Mouse (Mus musculus) stomach, embryonic 16.5 days (tissue): Measurements from ENCODE around the gene Mdk. TPM values are rescaled to one million over a fixed set of nuclear protein-coding genes. Genes with fewer than 3 reads are reported as not detected.

ENCODE experiments used
- ATAC-seq: fragments of 200-750 bp; cut with Nextera tagmentation; 2 replicates; pipeline ENCODE4 v1.8.0; 2017; ENCODE audit warnings: moderate number of reproducible peaks, moderate TSS enrichment; ENCODE audit not compliant: insufficient read depth, low FRiP score
- H3K27ac ChIP-seq: fragments of 300-500 bp; sonication (generic); 2 replicates; pipeline ENCODE4 v1.5.1; 2014; ENCODE audit warnings: low read length
- H3K27me3 ChIP-seq: fragments of 300-500 bp; sonication (generic); 2 replicates; pipeline ENCODE4 v1.6.1; 2014; ENCODE audit warnings: low read length, control low read depth, mixed read lengths; ENCODE audit not compliant: control insufficient read depth, insufficient read depth
- H3K36me3 ChIP-seq: fragments of 300-500 bp; sonication (generic); 2 replicates; pipeline ENCODE4 v1.6.1; 2014; ENCODE audit warnings: low read length; ENCODE audit not compliant: control insufficient read depth, insufficient read depth
- H3K4me1 ChIP-seq: fragments of 300-500 bp; sonication (generic); 2 replicates; pipeline ENCODE4 v1.6.1; 2014; ENCODE audit warnings: low read length, control low read depth, mixed read lengths; ENCODE audit not compliant: control insufficient read depth, insufficient read depth
- H3K4me2 ChIP-seq: fragments of 300-500 bp; sonication (generic); 2 replicates; pipeline ENCODE4 v1.6.1; 2014; ENCODE audit warnings: low read depth, low read length, mixed read lengths
- H3K4me3 ChIP-seq: fragments of 300-500 bp; sonication (generic); replicated peaks from 2 replicates; pipeline ENCODE4 v1.5.1; 2014; ENCODE audit warnings: mild to moderate bottlenecking, low read length
- H3K9ac ChIP-seq: fragments of 300-500 bp; sonication (generic); 2 replicates; pipeline ENCODE4 v1.6.1; 2014; ENCODE audit warnings: low read length
- H3K9me3 ChIP-seq: fragments of 300-500 bp; sonication (generic); replicated peaks from 2 replicates; pipeline ENCODE4 v1.6.1; 2016; ENCODE audit warnings: low read length, control low read depth; ENCODE audit not compliant: control insufficient read depth
- WGBS: fragments of 180-500 bp; shearing (Covaris S2); extraction: QIAGEN DNeasy Blood & Tissue Kit; methylation state at CpG from one replicate; pipeline ENCODE4 v1.1.7; 2014; 5-methylcytosine and 5-hydroxymethylcytosine counted together
- polyA plus RNA-seq: library from polyadenylated mRNA; unstranded; fragments of >200 nt; fragmentation: Nextera tagmentation; extraction: Ambion mirVana; gene quantifications from 2 replicates; pipeline ENCODE4 v1.2.1, GENCODE M21; 2015

The Mdk gene
- polyA plus RNA-seq, 1 experiment from 2014 or later, result 550 TPM

DNA sequence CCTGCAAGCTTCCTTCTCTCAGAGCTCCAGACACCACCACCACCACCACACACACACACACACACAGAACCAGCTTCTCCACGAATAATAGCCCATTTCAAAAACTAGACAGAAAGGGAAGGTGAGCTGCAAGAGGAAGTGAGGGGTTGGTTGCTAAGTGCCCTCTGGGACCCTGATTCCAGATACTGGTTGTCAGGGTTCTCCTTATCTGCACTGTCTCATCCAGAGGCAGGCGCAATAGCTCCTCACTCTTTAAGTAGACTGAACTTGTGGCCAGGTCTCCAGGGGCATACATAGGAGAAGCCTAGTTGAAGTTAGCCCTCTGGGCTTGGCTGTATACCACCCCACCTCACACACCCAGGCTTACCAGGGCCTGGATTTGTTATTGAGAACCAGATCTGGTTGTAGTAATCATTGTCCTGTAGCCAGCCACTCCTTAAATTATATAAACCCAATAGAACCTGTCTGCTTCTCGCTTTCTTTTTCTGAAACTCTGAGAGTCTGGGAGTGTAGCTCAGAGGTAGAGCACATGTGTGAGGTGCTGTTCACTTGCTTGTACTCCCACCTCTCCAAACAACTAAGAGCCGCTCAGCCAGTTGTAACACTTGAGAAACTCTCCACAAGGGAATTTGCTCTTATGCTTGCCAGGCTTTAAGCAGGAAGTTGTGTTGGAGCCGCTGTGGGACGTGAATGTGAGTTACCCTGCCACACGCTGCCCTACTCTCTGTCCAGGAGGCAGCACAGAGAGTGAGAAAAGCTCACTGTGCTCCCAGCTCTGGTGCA is 18.6 kb downstream of the Mdk start:
- no peaks in the 10 kb centered on the region for H3K27me3 ChIP-seq
- no peaks in the 10 kb centered on the region; the same call in 1 of the 2 replicates for H3K36me3 ChIP-seq
- no peak overlapping the region for H3K27ac ChIP-seq
- 87% methylated on average over 7 of the region's 7 CpGs for WGBS
- no peak overlapping the region for H3K9ac ChIP-seq
- no peak overlapping the region for H3K4me3 ChIP-seq
- ATAC-seq, result no peak
- no peaks in the 10 kb centered on the region for H3K9me3 ChIP-seq
- H3K4me1 ChIP-seq, result no peaks in the 10 kb centered on the region
- no peak overlapping the region for H3K4me2 ChIP-seq

DNA sequence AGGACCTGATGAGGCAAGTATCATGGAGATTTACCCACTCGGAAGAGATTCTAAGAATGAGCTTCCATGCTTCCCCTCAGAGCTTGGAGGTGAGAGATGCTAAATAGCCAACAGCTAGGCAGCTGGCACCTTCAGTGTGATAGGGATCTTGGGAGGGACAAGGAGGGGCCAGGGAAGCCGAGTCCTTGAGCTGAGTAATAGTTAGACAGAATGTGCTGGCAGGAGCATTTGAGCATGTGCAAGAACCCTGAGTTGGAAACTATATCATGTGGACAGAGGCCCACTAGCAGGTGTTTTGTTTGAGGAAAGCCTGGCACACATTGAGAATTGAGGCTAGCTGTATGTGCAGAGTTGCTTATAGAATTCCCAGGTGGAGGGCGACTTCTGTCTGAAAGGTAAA is 19.5 kb downstream of the Mdk start:
- WGBS, result 63% methylated on average over 3 of the region's 3 CpGs
- Histone ChIP-seq H3K4me2 (no peak overlapping the region), H3K27me3 (no peaks in the 10 kb centered on the region), H3K9ac (no peak overlapping the region), H3K9me3 (no peaks in the 10 kb centered on the region), H3K4me1 (no peaks in the 10 kb centered on the region), H3K27ac (no peak overlapping the region), H3K36me3 (no peaks in the 10 kb centered on the region; the same call in 1 of the 2 replicates), H3K4me3 (no peak overlapping the region)
- no peak for ATAC-seq

DNA sequence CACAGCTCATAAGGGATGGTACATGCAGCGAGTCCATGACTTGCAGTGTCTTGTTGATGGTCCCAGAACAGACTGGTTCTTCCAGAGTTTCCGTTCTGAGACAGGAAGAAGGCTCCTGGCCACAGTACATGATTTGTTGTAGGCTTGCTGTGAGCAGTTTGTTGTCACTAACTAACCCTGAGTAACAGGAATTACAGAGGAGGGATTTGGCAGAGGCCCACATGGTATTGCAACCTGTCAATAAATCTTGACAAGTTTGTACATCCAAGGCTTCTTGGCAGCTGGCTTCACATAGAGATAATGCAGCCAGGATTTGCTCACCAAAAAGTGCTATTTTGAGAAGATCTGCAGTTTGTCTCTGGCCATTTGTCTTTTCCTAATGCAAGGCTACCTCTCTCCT is 26.0 kb downstream of the Mdk start:
- WGBS, result 81% methylated on average over 2 of the region's 2 CpGs

DNA sequence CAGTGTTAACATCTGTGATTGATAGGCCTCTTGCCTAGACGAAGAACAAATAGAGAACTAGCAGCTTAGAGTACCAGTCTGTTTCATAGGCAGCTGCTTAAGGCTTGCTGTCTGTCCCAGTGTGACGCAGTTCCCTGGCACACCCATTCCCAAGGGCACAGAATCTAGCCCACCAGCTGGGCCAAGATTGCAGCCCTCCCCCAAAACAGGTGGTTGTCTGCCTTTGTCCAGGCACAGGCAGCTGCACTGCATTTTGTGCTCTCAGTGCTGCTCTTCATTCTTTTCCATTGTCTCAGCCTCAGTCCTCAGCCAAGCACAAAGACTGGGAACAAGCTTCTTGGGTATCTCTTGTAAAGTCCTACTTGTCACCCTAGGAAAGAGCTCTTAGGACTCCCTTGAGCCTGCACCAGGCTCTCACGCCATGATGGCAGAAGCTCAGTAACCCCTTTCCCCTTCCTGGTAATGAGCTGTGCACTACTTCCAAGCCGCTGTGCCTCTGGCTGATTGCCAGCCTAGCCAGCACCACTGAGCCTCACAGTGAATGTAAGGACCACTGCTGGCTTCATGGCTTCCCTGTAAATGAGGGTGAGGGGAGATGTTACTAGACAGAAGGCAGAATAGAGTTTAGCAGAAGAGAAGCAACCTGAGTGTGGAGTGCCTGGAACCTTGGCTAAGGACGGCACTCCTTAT is 27.3 kb downstream of the Mdk start:
- Histone ChIP-seq H3K4me2 (no peak overlapping the region), H3K27me3 (no peaks in the 10 kb centered on the region), H3K36me3 (0 out of 2 replicates have a peak, but pooled peaks cover 3% of the 10 kb centered on the region), H3K4me3 (no peak overlapping the region), H3K9me3 (no peaks in the 10 kb centered on the region), H3K27ac (no peak overlapping the region; the same call in 1 of the 2 replicates), H3K4me1 (0 out of 2 replicates have a peak, but pooled peaks cover 3% of the 10 kb centered on the region), H3K9ac (no peak overlapping the region)
- ATAC-seq, result no peak
- 71% methylated on average over 5 of the region's 5 CpGs for WGBS

More for the DNA sequence above, 26.0 kb downstream of the Mdk start:
- Histone ChIP-seq H3K27me3 (no peaks in the 10 kb centered on the region), H3K4me1 (0 out of 2 replicates have a peak, but pooled peaks cover 3% of the 10 kb centered on the region), H3K27ac (no peak overlapping the region), H3K9me3 (no peaks in the 10 kb centered on the region), H3K4me2 (no peak overlapping the region), H3K9ac (no peak overlapping the region), H3K36me3 (no peaks in the 10 kb centered on the region; the same call in 1 of the 2 replicates), H3K4me3 (no peak overlapping the region)
- no peak for ATAC-seq

DNA sequence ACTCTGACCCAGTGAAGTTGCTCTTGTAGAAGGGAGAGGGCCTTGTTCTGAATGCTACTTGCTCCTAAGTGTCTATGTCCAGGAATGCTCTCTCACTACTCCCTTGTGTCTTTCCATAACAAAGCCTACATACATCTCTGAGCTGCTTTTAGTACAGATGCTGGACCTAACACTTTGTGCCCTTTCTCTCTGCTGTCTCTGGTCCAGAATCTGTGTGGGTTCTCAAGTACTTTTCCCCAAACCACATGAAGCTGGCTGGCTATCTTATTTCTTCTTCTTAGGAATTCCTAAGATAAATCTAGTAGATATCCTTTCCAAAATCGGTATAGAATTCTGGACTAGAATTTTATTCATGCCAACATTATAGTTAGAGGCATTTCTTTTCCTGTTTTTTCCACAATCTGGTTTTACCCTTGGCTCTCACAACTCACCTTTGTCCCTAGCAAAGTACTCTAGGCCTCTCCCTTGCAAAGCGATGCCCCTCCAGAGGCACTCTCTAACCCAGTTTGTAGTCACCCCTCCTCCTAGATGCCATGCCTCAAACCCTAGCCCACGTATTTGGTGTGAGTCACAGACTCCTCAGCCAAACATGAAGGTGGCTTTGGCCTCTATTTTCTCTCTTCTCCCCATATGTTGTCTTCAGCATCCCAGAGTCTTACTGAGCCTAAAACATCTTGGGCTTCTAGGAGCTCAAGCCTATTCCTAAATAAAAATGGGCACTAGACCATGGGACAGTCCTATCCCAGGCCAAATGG is 28.7 kb downstream of the Mdk start:
- no peak overlapping the region for H3K4me2 ChIP-seq
- H3K27me3 ChIP-seq, result no peaks in the 10 kb centered on the region
- peaks cover 6% of the 10 kb centered on the region; the same call in 1 of the 2 replicates for H3K36me3 ChIP-seq
- no peak overlapping the region for H3K27ac ChIP-seq
- no peak for ATAC-seq
- no peaks in the 10 kb centered on the region for H3K9me3 ChIP-seq
- H3K9ac ChIP-seq, result no peak overlapping the region
- 86% methylated on average over 3 of the region's 3 CpGs for WGBS
- H3K4me1 ChIP-seq, result 0 out of 2 replicates have a peak, but pooled peaks cover 3% of the 10 kb centered on the region
- H3K4me3 ChIP-seq, result no peak overlapping the region

DNA sequence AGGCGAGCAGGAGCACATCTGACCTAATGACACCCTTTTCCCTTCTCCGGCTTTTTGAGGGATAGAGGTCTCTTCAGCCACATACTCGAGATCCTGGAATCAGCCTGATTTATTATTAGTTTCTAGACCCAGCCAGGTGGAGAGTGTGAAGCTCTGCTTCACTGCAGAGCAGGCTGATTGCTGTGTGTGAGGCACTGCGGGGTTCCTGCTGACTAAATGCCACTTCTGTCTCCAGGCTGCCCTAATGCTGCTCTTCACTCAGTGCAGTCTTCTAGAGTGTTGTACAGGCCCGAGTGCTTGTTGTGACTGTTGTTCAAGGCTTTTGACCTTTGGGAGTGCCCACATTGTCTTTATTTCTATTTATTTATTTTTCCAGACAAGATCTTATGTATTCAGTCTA is 29.8 kb downstream of the Mdk start:
- H3K9ac ChIP-seq, result no peak overlapping the region
- H3K9me3 ChIP-seq, result no peaks in the 10 kb centered on the region
- 0 out of 2 replicates have a peak, but pooled peaks cover 3% of the 10 kb centered on the region for H3K4me1 ChIP-seq
- no peak overlapping the region for H3K4me2 ChIP-seq
- no peak overlapping the region for H3K27ac ChIP-seq
- no peak for ATAC-seq
- WGBS, result 74% methylated on average over 5 of the region's 5 CpGs
- H3K4me3 ChIP-seq, result no peak overlapping the region
- H3K27me3 ChIP-seq, result no peaks in the 10 kb centered on the region
- peaks cover 6% of the 10 kb centered on the region; the same call in 1 of the 2 replicates for H3K36me3 ChIP-seq

DNA sequence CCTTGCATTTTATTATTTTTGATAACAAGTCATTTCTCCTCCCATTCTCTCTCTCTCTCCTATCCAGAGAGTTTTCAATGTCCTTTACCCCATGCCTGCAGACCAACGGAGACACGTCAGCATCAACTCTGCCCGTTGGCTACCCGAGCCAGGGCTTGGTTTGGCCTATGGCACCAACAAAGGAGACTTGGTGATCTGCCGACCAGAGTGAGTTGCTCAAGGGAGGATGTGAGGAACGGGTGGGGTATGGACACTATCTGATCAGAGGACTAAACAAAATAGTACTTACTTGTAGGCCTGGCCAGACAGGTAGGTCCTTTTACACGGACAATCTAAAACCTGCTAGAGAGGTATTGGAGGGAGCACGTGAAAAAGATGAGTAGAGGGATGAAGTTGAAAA is 31.7 kb downstream of the Mdk start:
- Histone ChIP-seq H3K4me3 (no peak overlapping the region), H3K27me3 (no peaks in the 10 kb centered on the region), H3K27ac (no peak overlapping the region), H3K36me3 (peaks cover 6% of the 10 kb centered on the region; the same call in 1 of the 2 replicates), H3K9ac (no peak overlapping the region), H3K4me2 (no peak overlapping the region), H3K9me3 (no peaks in the 10 kb centered on the region), H3K4me1 (0 out of 2 replicates have a peak, but pooled peaks cover 2% of the 10 kb centered on the region)
- 94% methylated on average over 8 of the region's 8 CpGs for WGBS
- ATAC-seq, result no peak

DNA sequence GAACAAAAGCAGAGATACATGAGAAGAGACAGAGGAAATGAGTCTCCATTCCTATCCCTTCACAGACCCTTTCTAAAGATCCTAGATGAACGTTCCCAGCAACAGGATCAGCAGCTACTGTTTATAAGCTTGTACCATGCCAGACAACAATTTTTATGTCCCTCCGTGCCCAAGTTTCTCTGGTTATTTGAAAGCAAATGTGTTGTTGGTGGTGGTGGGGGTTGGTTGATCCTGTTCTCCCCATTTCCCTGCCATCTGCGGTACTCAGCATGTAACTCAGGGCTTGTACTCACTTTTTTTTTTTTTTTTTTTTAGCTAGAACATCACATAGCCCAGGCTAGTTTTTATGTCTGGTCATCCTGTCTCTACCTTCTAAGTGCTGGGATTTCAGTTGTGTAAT is 33.0 kb downstream of the Mdk start:
- ATAC-seq, result no peak
- Histone ChIP-seq H3K9me3 (no peaks in the 10 kb centered on the region), H3K36me3 (peaks cover 6% of the 10 kb centered on the region; the same call in 1 of the 2 replicates), H3K4me2 (no peak overlapping the region), H3K27ac (no peak overlapping the region), H3K9ac (no peak overlapping the region), H3K4me1 (no peaks in the 10 kb centered on the region), H3K4me3 (no peak overlapping the region), H3K27me3 (no peaks in the 10 kb centered on the region)
- WGBS, result 87% methylated on average over 3 of the region's 3 CpGs
